Mouse (Mus musculus): ENCODE results near the gene Grip2.
A peak's percentile ranks its signal among the peaks of the same experiment; 100 is the strongest.

Grip2 gene

DNA sequence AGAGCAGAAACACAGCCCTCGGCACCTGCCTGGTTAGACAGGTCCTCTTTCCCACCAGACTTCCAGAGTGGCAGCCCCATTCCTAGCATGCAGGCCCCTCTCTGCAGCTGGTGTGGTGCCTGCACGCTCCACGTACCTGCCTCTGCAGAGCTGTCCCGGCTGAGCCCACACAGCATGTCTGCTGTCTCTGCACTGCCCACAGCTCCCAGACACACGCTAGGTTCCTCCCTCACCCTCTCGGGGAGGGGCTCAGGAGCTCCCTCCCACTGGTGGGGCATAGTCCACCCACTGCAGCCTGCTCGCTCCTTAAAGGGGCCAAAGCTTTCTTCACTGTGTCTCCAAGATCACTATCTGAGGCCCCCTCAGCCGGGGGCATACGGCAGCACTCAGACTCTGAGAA lies 31.0 kb downstream of the Grip2 start:
- DNase-seq (ENCODE audit: low read depth, low spot score): no peak

GRCm38 (mm10) chr6:91795640-91796039 lies 31.4 kb downstream of the Grip2 start:
- no peak for DNase-seq (ENCODE audit: low read depth, low spot score)

DNA sequence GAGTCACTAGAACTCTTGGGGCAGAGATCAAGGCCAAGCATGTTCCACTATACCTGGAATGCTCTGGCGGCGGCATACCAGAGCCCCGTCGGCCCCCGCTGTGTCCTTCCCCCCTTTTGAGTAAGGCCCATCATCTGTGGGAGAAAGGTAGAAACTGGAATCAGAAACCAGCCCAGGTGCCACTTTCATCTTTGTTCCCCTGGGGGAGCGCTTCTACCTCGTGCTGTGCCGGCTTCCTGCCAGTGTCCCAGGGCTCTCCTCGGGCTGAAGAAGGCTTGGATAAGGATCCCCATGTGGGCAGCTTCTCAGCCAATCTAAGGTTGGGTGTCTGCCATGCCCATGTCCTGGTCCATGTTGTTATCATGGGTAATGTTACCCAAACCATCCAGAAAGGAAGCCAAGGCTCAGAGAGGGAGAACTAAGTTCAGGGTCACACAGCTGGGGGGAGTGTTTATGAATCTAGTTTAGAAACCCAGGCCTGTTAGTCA lies 38.7 kb downstream of the Grip2 start:
- DNase-seq (ENCODE audit: low read depth, low spot score): no peak

- no peak for DNase-seq (ENCODE audit: low read depth, low spot score)
Measured at GRCm38 (mm10) chr6:91785018-91785417, 42.0 kb downstream of the Grip2 start.

- no peak for DNase-seq (ENCODE audit: low read depth, low spot score)
Measured at GRCm38 (mm10) chr6:91779206-91779605, 47.8 kb downstream of the Grip2 start.

DNA sequence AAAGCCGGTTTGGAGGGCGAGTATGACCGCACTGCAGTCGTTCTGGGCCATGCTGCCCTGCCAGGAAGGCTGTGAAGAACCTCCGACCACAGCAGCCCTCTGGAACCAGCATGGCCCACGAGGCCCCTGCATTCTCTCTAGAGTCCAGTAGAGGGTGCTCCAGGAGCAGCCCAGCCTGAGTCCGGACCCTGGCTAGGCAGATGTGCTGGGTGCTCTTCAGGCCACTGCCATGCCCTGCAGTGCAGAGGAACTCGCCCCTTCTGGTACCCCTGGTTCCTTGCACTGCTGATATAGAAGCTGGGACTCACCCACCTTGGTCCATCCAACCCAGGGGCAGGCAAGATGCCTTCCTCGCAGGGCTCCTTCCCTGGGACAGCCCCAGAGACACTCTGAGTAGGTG lies 50.5 kb downstream of the Grip2 start:
- peak; percentile 67 for DNase-seq (ENCODE audit: low read depth, low spot score)

DNA sequence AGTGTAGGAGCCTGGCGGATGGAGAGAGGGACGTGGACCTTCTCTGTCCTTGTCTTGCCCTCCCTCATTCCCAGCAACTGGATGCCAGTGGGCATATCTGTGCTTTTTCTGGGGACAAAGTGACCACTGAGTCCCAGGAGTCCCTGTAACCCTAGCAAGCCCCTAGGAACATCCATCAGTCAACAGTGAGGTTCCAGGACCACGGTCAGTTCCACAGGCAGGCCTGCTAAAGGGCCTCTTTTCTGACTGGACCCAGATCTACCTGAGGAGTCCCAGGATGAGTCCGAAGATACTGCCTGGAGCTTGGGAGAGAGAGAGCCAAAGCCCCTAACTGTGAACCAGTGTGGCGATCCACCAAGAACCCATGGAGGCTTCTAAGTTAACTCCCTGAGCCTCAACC lies 53.1 kb downstream of the Grip2 start:
- no peak for DNase-seq (ENCODE audit: low read depth, low spot score)

- DNase-seq (ENCODE audit: low read depth, low spot score): no peak
Measured at GRCm38 (mm10) chr6:91767550-91767949, 59.5 kb downstream of the Grip2 start.

GRCm38 (mm10) chr6:91762051-91762742 lies 64.9 kb downstream of the Grip2 start:
- DNase-seq (ENCODE audit: low read depth, low spot score): no peak

DNA sequence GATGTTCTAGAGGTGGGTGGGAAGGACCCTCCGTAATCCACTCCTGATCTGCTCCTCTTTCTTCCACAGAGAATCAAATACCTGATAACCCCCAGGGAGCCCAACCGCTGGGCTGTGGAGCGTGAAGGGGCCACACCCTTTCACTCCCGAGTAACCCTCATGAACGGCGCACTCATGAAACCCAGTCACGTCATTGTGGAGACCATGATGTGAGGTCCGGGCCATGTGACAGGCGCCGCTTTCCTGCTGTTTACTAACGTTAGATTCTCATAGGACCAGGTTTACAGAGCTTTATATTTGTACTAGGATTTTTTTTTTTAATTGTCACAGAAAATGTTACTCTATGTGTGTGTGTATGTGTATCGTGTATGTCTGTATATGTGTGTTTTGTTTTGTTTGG lies 72.2 kb downstream of the Grip2 start:
- DNase-seq (ENCODE audit: low read depth, low spot score): no peak

GRCm38 (mm10) chr6:91754098-91754497 lies 73.0 kb downstream of the Grip2 start:
- no peak for DNase-seq (ENCODE audit: low read depth, low spot score)

DNA sequence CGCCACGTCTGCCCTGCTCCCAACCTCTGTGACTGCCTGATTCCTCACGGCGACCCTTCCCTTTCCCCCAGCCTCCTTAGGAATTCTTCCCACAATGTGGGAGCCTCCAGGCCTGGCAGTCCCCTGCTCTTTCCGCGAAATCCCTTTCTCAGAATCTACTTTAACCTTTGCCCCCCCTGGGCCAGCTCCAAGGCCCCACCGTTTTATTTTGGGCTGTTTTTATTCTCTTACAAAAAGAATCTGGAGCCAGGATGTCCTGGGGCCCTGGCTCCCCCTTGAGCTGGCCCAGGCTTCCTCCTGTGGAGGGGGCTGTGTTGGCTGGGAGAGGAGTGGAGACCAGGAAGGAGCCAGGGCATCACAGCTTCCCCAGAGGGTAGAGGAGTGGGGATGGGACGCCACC lies 74.2 kb downstream of the Grip2 start:
- DNase-seq (ENCODE audit: low read depth, low spot score): no peak

GRCm38 (mm10) chr6:91750976-91751375 lies 76.1 kb downstream of the Grip2 start:
- no peak for DNase-seq (ENCODE audit: low read depth, low spot score)

GRCm38 (mm10) chr6:91746776-91747175 lies 80.3 kb downstream of the Grip2 start:
- DNase-seq (ENCODE audit: low read depth, low spot score): no peak

DNA sequence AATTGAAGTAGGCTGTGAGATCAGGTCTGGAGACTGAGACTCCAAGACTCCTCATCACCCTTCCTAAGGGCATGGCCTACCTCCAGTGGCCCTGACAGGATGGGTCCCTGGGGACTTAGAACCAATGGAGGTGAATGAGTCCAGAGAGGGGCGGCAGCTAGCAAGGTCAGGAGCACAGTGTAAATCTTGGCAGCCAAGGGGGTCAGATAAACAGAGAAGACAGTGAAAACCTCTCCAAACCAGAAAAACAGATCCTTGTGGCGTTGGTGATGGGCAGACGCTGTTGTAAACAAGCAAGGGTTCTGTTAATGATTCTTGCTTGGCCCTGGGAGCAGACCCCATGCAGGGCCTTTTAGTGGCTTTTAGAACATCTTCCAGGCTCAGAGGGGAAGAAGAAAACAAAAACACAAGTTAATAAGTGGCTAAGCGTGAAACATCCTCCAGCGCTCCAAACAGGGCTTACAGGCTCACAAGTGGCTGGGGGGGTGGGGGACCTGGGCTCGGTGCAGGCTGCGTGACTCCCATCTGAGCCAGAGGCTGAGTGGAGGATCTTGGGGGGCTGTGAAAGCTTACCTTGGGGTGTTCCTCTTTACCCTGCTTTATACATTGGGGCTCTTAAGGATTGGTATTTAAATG lies 81.0 kb downstream of the Grip2 start:
- DNase-seq (ENCODE audit: low read depth, low spot score): no peak

DNA sequence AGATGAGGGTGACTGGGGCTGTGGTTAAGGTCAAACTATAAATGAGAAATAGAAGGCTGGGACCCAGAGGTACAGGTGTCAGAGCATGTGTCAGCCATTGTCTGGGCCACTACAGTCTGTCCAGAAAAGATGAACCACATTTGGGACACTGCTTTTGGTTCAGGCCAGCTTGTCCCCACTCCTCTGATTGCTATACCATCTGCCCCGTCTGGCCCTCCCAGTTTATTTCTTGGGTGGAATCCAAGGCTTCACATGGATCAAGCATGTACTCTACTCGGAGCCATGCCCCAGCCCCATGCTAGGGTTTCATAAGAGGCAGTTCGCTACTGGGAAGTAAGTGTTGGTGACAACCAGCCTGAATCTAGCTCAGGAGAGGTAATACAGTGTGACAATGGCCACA lies 81.8 kb downstream of the Grip2 start:
- DNase-seq (ENCODE audit: low read depth, low spot score): no peak

- no peak for DNase-seq (ENCODE audit: low read depth, low spot score)
Measured at GRCm38 (mm10) chr6:91743886-91744285, 83.2 kb downstream of the Grip2 start.

- no peak for DNase-seq (ENCODE audit: low read depth, low spot score)
Measured at GRCm38 (mm10) chr6:91742995-91743394, 84.1 kb downstream of the Grip2 start.

DNA sequence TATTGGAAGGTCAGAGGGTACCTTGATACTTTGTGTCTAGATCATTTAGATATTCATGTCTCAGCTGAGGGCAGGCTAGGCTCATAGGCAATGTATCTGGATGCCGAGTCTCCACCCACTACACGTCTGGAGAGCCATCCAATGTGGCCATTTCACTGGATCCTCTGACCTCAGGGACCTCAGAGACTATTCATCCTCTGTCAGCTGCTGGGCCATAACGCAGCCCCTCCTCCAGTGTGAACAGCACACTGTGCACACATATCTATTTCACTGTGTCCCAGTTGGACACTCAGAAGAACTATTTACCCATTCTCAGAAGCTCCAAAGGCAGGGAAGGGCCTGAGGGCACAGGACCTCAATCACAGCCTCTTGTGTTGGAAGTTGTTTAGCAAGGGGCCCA lies 84.6 kb downstream of the Grip2 start:
- DNase-seq (ENCODE audit: low read depth, low spot score): no peak

GRCm38 (mm10) chr6:91741046-91741445 lies 86.0 kb downstream of the Grip2 start:
- DNase-seq (ENCODE audit: low read depth, low spot score): peak; percentile 41

- no peak for DNase-seq (ENCODE audit: low read depth, low spot score)
Measured at GRCm38 (mm10) chr6:91738058-91738457, 89.0 kb downstream of the Grip2 start.

- no peak for DNase-seq (ENCODE audit: low read depth, low spot score)
Measured at GRCm38 (mm10) chr6:91737451-91737850, 89.6 kb downstream of the Grip2 start.

GRCm38 (mm10) chr6:91736471-91736870 lies 90.6 kb downstream of the Grip2 start:
- DNase-seq (ENCODE audit: low read depth, low spot score): no peak

Measured in embryo, embryonic 11.5 days (tissue).